ENCODE assay signal across 8 mouse cellular contexts in genomic region chr11:119354798-119355442, GRCm38 (mm10). TPM values are rescaled to one million over a fixed set of nuclear protein-coding genes. Genes with fewer than 3 reads are reported as not detected.
DNase-seq lines count a peak whose midpoint lies in the region; ATAC-seq and TF ChIP-seq lines count a peak whose summit lies in the region.

No protein-coding gene starts in this region.

- H3K27ac ChIP-seq in thymus, adult 2 months (ENCODE audit: control insufficient read depth, insufficient read depth, low read length), result no peak overlapping the region
- H3K27ac ChIP-seq in liver, embryonic 13.5 days, result peak overlapping the region; percentile 82

- WGBS in thymus, adult 2 months, result 3% methylated on average over 23 of the region's 23 CpGs
- under 1% methylated on average over 23 of the region's 23 CpGs for WGBS in liver, embryonic 13.5 days (ENCODE audit: insufficient replicate concordance)

- no peak for TF ChIP-seq POLR2A in thymus, adult 2 months (IDR thresholded peaks at IDR 0.05; ENCODE audit: control insufficient read depth, extremely low read depth, insufficient read depth, low read length, poor library complexity)
- no peak for TF ChIP-seq POLR2A in myocyte (IDR thresholded peaks at IDR 0.05; ENCODE audit: insufficient read length, low read depth)

- H3K4me2 ChIP-seq in liver, embryonic 13.5 days, result peak overlapping the region; percentile 94
- peak overlapping the region; percentile 96 for H3K4me2 ChIP-seq in myocyte (ENCODE audit: low read depth)

- peak overlapping the region; percentile 74 for H3K4me3 ChIP-seq in thymus, adult 2 months (ENCODE audit: control insufficient read depth, insufficient read depth, low read length)
- H3K4me3 ChIP-seq in liver, embryonic 13.5 days (replicated peaks), result peak overlapping the region; percentile 74
- peak overlapping the region; percentile 37 for H3K4me3 ChIP-seq in myocyte

- H3K79me2 ChIP-seq in myocyte (ENCODE audit: control insufficient read depth, insufficient read depth), result no peaks in the 10 kb centered on the region

- no peaks in the 10 kb centered on the region for H3K36me3 ChIP-seq in thymus, adult 2 months (ENCODE audit: control insufficient read depth, insufficient read depth, low read length)
- H3K36me3 ChIP-seq in liver, embryonic 13.5 days, result no peaks in the 10 kb centered on the region
- H3K36me3 ChIP-seq in myocyte (ENCODE audit: control insufficient read depth, insufficient read depth), result no peaks in the 10 kb centered on the region

- H3K9me3 ChIP-seq in liver, embryonic 13.5 days (replicated peaks), result no peaks in the 10 kb centered on the region

- H3K4me1 ChIP-seq in thymus, adult 2 months (replicated peaks; ENCODE audit: control insufficient read depth, insufficient read depth, low read length), result peaks cover 30% of the 10 kb centered on the region
- peaks cover 28% of the 10 kb centered on the region for H3K4me1 ChIP-seq in liver, embryonic 13.5 days (replicated peaks)

- no peak for TF ChIP-seq CTCF in thymus, adult 2 months (IDR thresholded peaks at IDR 0.05; ENCODE audit: borderline replicate concordance, control insufficient read depth, extremely low read depth, insufficient read depth, low read length, poor library complexity)

- H3K9ac ChIP-seq in liver, embryonic 13.5 days, result peak overlapping the region; percentile 77

- peak; percentile 25 for DNase-seq in thymus, adult 2 months
- no peak for DNase-seq in thymus, postnatal 4 days
- peak; percentile 35 for DNase-seq in brain, adult 2 months (ENCODE audit: low read depth, low spot score)
- peak; percentile 49 for DNase-seq in gastrocnemius, postnatal 10 days
- peak; percentile 68 for DNase-seq in induced T-regulatory cell, adult 2 months (ENCODE audit: low read depth)
- DNase-seq in liver, embryonic 13.5 days, result peak; percentile 58
- no peak for DNase-seq in right cerebral cortex, postnatal 4 days

- no peaks in the 10 kb centered on the region for H3K27me3 ChIP-seq in thymus, adult 2 months (ENCODE audit: control insufficient read depth, insufficient read depth, low read length)
- H3K27me3 ChIP-seq in liver, embryonic 13.5 days, result 0 out of 2 replicates have a peak, but pooled peaks cover 7% of the 10 kb centered on the region
- peaks cover 14% of the 10 kb centered on the region for H3K27me3 ChIP-seq in myocyte (ENCODE audit: control insufficient read depth, insufficient read depth, insufficient read length)

- H3ac ChIP-seq in myocyte (ENCODE audit: control insufficient read depth, insufficient read length), result peak overlapping the region; percentile 9

- ATAC-seq in liver, embryonic 13.5 days (ENCODE audit: low read depth), result peak; percentile 78

TF ChIP-seq in myocyte, 11 proteins besides CTCF, POLR2A, EP300 and RAD21:
- TF ChIP-seq REST (IDR thresholded peaks at IDR 0.05; ENCODE audit: insufficient read depth, insufficient read length) (no peak), TCF12 (IDR thresholded peaks at IDR 0.05; ENCODE audit: insufficient read depth, poor library complexity, severe bottlenecking) (no peak), MYOG (IDR thresholded peaks at IDR 0.05; ENCODE audit: control insufficient read depth in 1 of 3, insufficient read depth in 1 of 3, insufficient read length in 2 of 3, low read depth in 2 of 3) (no peak), SRF (IDR thresholded peaks at IDR 0.05; ENCODE audit: control insufficient read depth, insufficient read length, low read depth) (peak; percentile 6), MYOD1 (IDR thresholded peaks at IDR 0.05; ENCODE audit: control insufficient read depth in 1 of 3, insufficient read length in 2 of 3, low read depth in 2 of 3) (peak in 1 of 3 experiments; percentile 40)

RNA-seq across cellular contexts. Expression of gene Sgsh, which starts 0.4 kb away (rescaled TPM):
- polyA plus RNA-seq in thymus, adult 2 months (2012; rRNA removed), result 28.6 and 36.5 TPM in 2 replicates
- total RNA-seq in gastrocnemius, postnatal 10 days (2021), result 1 to 10 TPM; 5.2 to 5.7 TPM
- polyA plus RNA-seq in liver, embryonic 13.5 days (2015; fragmentation: Nextera tagmentation; extraction: Ambion mirVana), result 2.2 and 2.7 TPM in 2 replicates
- polyA plus RNA-seq in myocyte (2012; fragmentation: generic; extraction: Trizol), result 4.2 TPM

RNA-seq across cellular contexts. Expression of gene Slc26a11, which starts 0.4 kb away (rescaled TPM):
- polyA plus RNA-seq in thymus, adult 2 months (2012; rRNA removed), result 19.9 and 21.7 TPM in 2 replicates
- 1 to 10 TPM; 2.6 to 4.0 TPM for total RNA-seq in gastrocnemius, postnatal 10 days (2021)
- 1.4 and 1.8 TPM in 2 replicates for polyA plus RNA-seq in liver, embryonic 13.5 days (2015; fragmentation: Nextera tagmentation; extraction: Ambion mirVana)
- 1.5 TPM for polyA plus RNA-seq in myocyte (2012; fragmentation: generic; extraction: Trizol)

RNA-seq across cellular contexts. Expression of gene Rnf213, which starts 38.0 kb away (rescaled TPM):
- 47.9 and 52.5 TPM in 2 replicates for polyA plus RNA-seq in thymus, adult 2 months (2012; rRNA removed)
- total RNA-seq in gastrocnemius, postnatal 10 days (2021), result 10 to 100 TPM in 1 of 2 experiments, 1 to 10 TPM in 1; 6.9 to 10.1 TPM
- polyA plus RNA-seq in liver, embryonic 13.5 days (2015; fragmentation: Nextera tagmentation; extraction: Ambion mirVana), result 3.1 and 3.2 TPM in 2 replicates
- polyA plus RNA-seq in myocyte (2012; fragmentation: generic; extraction: Trizol), result 16.7 TPM

RNA-seq across cellular contexts. Expression of gene Card14, which starts 47.4 kb away (rescaled TPM):
- polyA plus RNA-seq in thymus, adult 2 months (2012; rRNA removed), result 0.90 and 0.94 TPM in 2 replicates
- 1 to 10 TPM in 1 of 2 experiments, under 1 TPM in 1; 0.77 to 1.3 TPM for total RNA-seq in gastrocnemius, postnatal 10 days (2021)
- 0.20 and 0.22 TPM in 2 replicates for polyA plus RNA-seq in liver, embryonic 13.5 days (2015; fragmentation: Nextera tagmentation; extraction: Ambion mirVana)
- polyA plus RNA-seq in myocyte (2012; fragmentation: generic; extraction: Trizol), result 1.1 TPM

RNA-seq across cellular contexts. Expression of gene Eif4a3, which starts 55.0 kb away (rescaled TPM):
- polyA plus RNA-seq in thymus, adult 2 months (2012; rRNA removed), result 178 and 196 TPM in 2 replicates
- 10 to 100 TPM; 74.3 to 75.4 TPM for total RNA-seq in gastrocnemius, postnatal 10 days (2021)
- 236 and 242 TPM in 2 replicates for polyA plus RNA-seq in liver, embryonic 13.5 days (2015; fragmentation: Nextera tagmentation; extraction: Ambion mirVana)
- 247 TPM for polyA plus RNA-seq in myocyte (2012; fragmentation: generic; extraction: Trizol)

Comparison
In these comparisons a context has a peak if more than half of its experiments do, and no peak if none do; other contexts are left out.
1. DNase-seq: peak in thymus, adult 2 months (single experiment), brain, adult 2 months (single experiment), gastrocnemius, postnatal 10 days (single experiment), induced T-regulatory cell, adult 2 months (single experiment) and liver, embryonic 13.5 days (single experiment); none in thymus, postnatal 4 days (single experiment) and right cerebral cortex, postnatal 4 days (single experiment).
2. Peak in every context shown above with its lines, with median percentiles within 50 percentile points of each other: H3K4me3 ChIP-seq.